Mouse (Mus musculus) erythroblast, embryonic 14.5 days (primary cell): ENCODE results near the gene Phyhipl. TPM values are rescaled to one million over a fixed set of nuclear protein-coding genes. Genes with fewer than 3 reads are reported as not detected.

Source experiments
- H3K27me3 ChIP-seq: 2 replicates; pipeline ENCODE4 v1.6.1; 2012; ENCODE audit warnings: inconsistent platforms; ENCODE audit not compliant: control insufficient read depth
- H3K36me3 ChIP-seq: 2 replicates; pipeline ENCODE4 v1.6.1; 2012; ENCODE audit warnings: mild to moderate bottlenecking, inconsistent platforms; ENCODE audit not compliant: control insufficient read depth
- H3K4me1 ChIP-seq: 2 replicates; pipeline ENCODE4 v1.6.1; 2012; ENCODE audit warnings: inconsistent platforms; ENCODE audit not compliant: control insufficient read depth
- H3K4me3 ChIP-seq: replicated peaks from 2 replicates; pipeline ENCODE3; 2012; ENCODE audit warnings: moderate library complexity, mild to moderate bottlenecking, inconsistent platforms
- H3K9me3 ChIP-seq: 2 replicates; pipeline ENCODE4 v1.6.1; 2012; ENCODE audit warnings: low read length, inconsistent platforms, mixed read lengths; ENCODE audit not compliant: control insufficient read depth
- GATA1 ChIP-seq: IDR thresholded peaks from 2 replicates; pipeline ENCODE4 v1.6.1; 2012; ENCODE audit warnings: low read length, inconsistent platforms, mixed read lengths
- TAL1 ChIP-seq: IDR thresholded peaks from 3 replicates; pipeline ENCODE4 v1.6.1; 2012; ENCODE audit warnings: low read length, inconsistent platforms, mixed read lengths
- polyA plus RNA-seq: library from polyadenylated mRNA; stranded (reverse); fragments of >175 nt; gene quantifications from 2 replicates; pipeline ENCODE4 v1.2.3, GENCODE M21; 2012

The Phyhipl gene
- polyA plus RNA-seq, 1 experiment = not detected

- no peaks in the 10 kb centered on the region for H3K27me3 ChIP-seq
- peaks cover 41% of the 10 kb centered on the region for H3K9me3 ChIP-seq
- no peak overlapping the region for H3K4me3 ChIP-seq
- TF ChIP-seq TAL1 = no peak
- no peak for TF ChIP-seq GATA1
- no peaks in the 10 kb centered on the region for H3K4me1 ChIP-seq
- H3K36me3 ChIP-seq = no peaks in the 10 kb centered on the region
Observed at GRCm38 (mm10) chr10:70683508-70683907, 27.7 kb upstream of the Phyhipl start.

DNA sequence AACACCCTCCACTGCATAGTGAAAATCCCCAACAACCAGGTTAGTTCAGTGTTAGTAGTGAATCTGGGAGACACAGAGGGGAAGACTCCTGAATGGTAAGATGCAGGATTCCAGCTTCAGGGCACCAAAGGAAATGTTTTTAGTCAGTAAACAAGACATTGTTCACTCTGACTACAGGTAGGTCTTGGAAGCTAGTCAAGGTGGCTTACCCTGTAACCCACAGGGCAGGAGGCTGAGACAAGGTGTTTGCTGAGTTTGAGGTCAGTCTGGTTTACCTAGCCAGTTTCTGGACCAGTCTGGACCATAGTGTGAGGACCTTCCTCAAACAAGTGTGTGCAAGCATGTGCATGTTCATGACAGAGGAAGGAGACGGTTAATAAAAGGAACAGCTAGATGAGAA is 22.2 kb upstream of the Phyhipl start:
- Histone ChIP-seq H3K4me1 (no peaks in the 10 kb centered on the region), H3K36me3 (no peaks in the 10 kb centered on the region), H3K9me3 (peaks cover 44% of the 10 kb centered on the region), H3K27me3 (no peaks in the 10 kb centered on the region), H3K4me3 (no peak overlapping the region)
- TF ChIP-seq TAL1 = no peak
- no peak for TF ChIP-seq GATA1

DNA sequence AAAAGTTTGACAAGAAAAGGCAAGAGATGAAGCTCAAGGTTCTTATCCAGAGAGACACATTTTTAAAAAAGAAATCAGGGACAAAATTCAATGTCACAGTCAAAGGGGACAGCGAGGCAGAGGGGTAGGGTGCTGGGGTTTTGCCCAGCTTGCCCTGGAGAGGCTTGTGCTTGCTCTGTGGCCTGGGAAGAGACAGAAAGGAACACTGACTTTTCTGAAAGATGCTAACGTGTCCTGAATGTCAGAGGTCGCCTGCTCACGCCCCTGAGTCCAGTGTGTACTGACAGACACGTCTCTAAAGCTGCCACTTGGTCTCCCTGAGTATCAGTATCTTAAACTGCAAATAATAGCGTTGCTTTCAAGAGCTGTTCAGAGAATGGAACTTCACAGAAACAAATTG is 507 bp upstream of the Phyhipl start:
- no peak overlapping the region for H3K4me3 ChIP-seq
- no peaks in the 10 kb centered on the region for H3K27me3 ChIP-seq
- TF ChIP-seq GATA1 (no peak), TAL1 (no peak)
- H3K9me3 ChIP-seq = peaks cover 32% of the 10 kb centered on the region
- no peaks in the 10 kb centered on the region for H3K36me3 ChIP-seq
- H3K4me1 ChIP-seq = no peaks in the 10 kb centered on the region

DNA sequence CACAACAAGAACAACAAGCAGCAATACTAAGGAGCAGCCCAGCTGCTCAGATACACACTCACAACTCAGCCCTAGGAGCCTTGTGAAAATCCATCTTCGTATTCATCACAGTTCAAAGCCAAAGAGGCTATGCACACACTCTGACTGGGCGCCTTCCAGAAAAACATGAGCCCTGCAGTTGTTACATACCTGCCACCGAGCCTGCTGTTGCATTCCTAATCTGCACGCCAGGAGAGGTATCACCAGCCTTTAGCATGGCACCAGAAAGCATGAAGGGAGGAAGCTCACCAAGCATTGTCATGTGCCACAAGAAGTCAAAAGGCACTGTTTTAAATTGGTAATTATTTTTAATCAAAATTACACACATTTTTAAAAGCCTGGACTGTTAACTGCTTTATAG is 1.1 kb downstream of the Phyhipl start:
- Histone ChIP-seq H3K9me3 (peaks cover 23% of the 10 kb centered on the region), H3K4me1 (no peaks in the 10 kb centered on the region), H3K27me3 (no peaks in the 10 kb centered on the region), H3K4me3 (no peak overlapping the region), H3K36me3 (no peaks in the 10 kb centered on the region)
- TF ChIP-seq TAL1 (no peak), GATA1 (no peak)

DNA sequence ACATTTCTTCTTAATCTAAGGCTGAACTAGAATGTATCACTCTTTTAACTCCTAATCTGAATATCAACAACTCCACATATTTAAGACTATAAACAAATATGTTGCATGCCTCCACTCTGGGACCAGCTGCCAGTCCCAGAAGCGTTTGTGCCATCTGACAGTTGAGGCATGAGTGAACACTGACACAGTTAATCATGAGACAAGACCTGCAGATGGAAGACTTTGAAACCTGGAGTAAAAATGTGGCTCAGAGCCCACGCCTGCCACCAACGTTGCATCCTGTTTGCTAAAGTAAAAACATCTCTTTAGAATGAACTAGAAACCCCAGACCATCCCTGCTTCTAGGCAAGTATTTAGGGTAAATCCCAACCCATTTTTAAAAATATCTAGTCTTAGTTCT is 1.6 kb downstream of the Phyhipl start:
- H3K4me1 ChIP-seq = no peaks in the 10 kb centered on the region
- H3K4me3 ChIP-seq = no peak overlapping the region
- peaks cover 23% of the 10 kb centered on the region for H3K9me3 ChIP-seq
- TF ChIP-seq GATA1 (no peak), TAL1 (no peak)
- no peaks in the 10 kb centered on the region for H3K27me3 ChIP-seq
- H3K36me3 ChIP-seq = no peaks in the 10 kb centered on the region

DNA sequence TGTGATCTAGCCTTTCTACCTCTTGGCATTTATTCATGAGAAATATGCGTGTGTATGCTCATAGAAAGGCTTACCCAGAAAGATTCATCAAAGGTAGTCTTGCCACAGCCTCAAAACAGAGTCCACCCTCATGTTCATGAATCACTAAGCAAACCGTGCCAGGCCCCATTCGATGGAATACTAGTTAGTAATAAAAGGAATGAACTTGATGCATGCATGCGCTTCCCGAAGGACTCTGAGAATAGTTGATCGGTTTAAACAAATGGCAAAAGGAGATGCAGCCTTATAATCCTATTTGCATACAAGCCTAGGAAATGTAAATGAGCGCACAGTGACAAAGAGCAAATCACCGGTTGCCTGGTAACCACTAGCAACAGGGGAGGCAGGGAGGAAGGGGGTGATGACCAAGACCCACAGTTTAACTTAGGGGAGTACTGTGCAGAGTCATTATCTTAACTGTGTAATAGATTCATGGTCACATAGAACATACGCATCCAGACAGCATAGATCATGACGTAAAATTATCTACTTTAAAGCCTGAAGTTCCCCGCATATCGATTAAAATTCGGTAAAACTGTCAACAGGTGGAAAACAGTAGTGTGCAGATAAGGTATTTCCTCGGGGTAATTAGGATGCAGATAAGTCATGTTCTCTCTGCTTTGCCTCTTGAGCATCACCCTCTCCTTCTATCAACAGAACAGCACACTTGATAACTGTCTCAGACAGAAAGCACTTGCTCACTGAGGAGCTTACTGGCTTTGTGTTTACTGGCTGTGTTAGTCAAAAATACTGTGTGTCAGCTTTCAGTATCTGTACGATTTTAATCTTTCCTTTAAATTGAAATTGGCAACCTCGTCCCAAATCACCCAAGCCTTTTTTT is 3.8 kb downstream of the Phyhipl start:
- Histone ChIP-seq H3K27me3 (no peaks in the 10 kb centered on the region), H3K9me3 (peaks cover 28% of the 10 kb centered on the region), H3K4me3 (no peak overlapping the region), H3K36me3 (no peaks in the 10 kb centered on the region), H3K4me1 (no peaks in the 10 kb centered on the region)
- TF ChIP-seq GATA1 (no peak), TAL1 (no peak)

DNA sequence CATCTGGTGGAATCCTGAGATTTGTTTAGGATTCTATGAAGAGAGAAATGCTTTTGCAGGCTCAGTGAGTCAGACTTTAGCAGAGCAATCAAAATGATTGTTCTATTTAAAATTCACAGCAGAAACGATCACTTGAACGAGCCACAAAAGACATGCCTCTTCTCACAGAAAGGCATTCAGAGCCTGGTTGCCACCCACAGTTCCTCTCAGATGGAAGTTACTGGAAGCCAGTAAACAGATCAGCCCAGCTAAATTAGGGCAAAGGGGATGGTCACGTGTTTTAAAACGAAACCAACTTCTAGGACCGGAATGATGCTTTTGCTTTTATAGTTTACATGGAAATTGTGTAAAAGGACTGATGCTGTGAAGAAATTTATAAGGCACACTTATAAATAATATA is 6.9 kb downstream of the Phyhipl start:
- H3K4me1 ChIP-seq = no peaks in the 10 kb centered on the region
- no peak overlapping the region for H3K4me3 ChIP-seq
- H3K9me3 ChIP-seq = peaks cover 15% of the 10 kb centered on the region
- H3K27me3 ChIP-seq = no peaks in the 10 kb centered on the region
- TF ChIP-seq GATA1 = no peak
- TF ChIP-seq TAL1 = no peak
- no peaks in the 10 kb centered on the region for H3K36me3 ChIP-seq

- Histone ChIP-seq H3K4me3 (no peak overlapping the region), H3K9me3 (peaks cover 23% of the 10 kb centered on the region), H3K27me3 (no peaks in the 10 kb centered on the region), H3K36me3 (no peaks in the 10 kb centered on the region), H3K4me1 (no peaks in the 10 kb centered on the region)
- TF ChIP-seq GATA1 (no peak), TAL1 (no peak)
Observed at GRCm38 (mm10) chr10:70643131-70643530, 12.6 kb downstream of the Phyhipl start.

GRCm38 (mm10) chr10:70640896-70641596 is 14.7 kb downstream of the Phyhipl start:
- H3K27me3 ChIP-seq = no peaks in the 10 kb centered on the region
- H3K4me1 ChIP-seq = no peaks in the 10 kb centered on the region
- H3K9me3 ChIP-seq = peaks cover 21% of the 10 kb centered on the region
- H3K4me3 ChIP-seq = no peak overlapping the region
- no peak for TF ChIP-seq TAL1
- no peak for TF ChIP-seq GATA1
- H3K36me3 ChIP-seq = no peaks in the 10 kb centered on the region
